In the genomic region with DNA sequence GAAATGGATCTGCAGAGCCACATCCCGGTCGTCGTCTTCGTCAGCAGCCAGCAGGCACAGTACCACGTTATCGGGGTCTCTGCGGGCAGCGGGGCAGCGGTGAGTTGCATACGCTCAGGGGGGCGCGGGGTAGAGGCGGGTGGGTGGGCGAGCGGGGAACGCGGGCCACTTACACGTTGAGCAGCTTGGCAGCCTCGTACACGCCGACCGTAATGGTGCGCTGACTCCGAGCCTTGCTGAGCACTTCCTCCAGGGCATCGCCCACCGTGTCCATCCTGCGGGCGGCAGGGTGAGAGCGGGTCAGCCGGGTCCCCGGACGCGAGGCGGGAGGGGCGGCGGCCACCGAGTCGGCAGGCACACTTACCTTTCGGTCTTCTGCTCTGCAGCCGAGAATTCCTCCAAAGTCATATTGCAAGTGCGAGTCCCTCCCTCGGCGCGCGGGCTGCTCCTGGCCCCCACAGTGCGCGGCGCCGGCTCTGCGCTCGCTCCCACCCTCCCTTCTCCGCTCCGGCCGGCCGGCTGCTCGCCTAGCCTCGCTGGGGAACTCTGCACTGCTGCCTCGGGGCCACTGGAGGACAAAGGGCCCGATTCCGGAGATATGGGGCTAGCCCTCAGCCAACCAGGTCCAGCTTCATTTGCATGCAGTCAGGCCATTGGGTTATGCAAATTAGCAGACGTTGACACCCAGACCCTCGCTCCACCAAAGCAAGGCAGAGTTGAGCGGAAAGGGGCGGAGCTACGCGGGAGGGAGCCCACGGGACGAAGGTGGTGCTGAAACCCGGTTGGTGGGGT, we compare ENCODE assay signal across 8 mouse cellular contexts. TPM values are rescaled to one million over a fixed set of nuclear protein-coding genes. Genes with fewer than 3 reads are reported as not detected.
DNase-seq lines count a peak whose midpoint lies in the region; ATAC-seq lines count a peak whose summit lies in the region.

TSS of gene Gadd45a (minus strand) at position 621 of the 792 bp plus-strand sequence.

- H3K4me2 ChIP-seq in kidney, embryonic 15.5 days = peak within 1 kb of the TSS; percentile 67

- ATAC-seq in erythroblast, adult 5-6 weeks (replicated peaks; ENCODE audit: low FRiP score, poor library complexity, severe bottlenecking) = peak; percentile 81
- peak; percentile 98 for ATAC-seq in kidney, embryonic 15.5 days (replicated peaks; ENCODE audit: low FRiP score)
- ATAC-seq in monocyte, adult 5-6 weeks (replicated peaks; ENCODE audit: insufficient number of reproducible peaks, low FRiP score, low TSS enrichment, poor library complexity, severe bottlenecking) = peak; percentile 97

- under 1% methylated on average over 66 of the region's 69 CpGs for WGBS in heart, embryonic 10.5 days
- under 1% methylated on average over 57 of the region's 69 CpGs for WGBS in kidney, embryonic 15.5 days

- H3K27me3 ChIP-seq in heart, embryonic 10.5 days (ENCODE audit: insufficient read depth, poor library complexity, severe bottlenecking) = peaks cover 4% of the 10 kb centered on the region; the same call in 1 of the 2 replicates
- H3K27me3 ChIP-seq in kidney, embryonic 15.5 days = no peaks in the 10 kb centered on the region

- peak within 1 kb of the TSS; percentile 79 for H3K9ac ChIP-seq in kidney, embryonic 15.5 days

- peak within 1 kb of the TSS; percentile 91 for H3K27ac ChIP-seq in heart, embryonic 10.5 days
- H3K27ac ChIP-seq in kidney, embryonic 15.5 days = peak within 1 kb of the TSS; percentile 95

- peak within 1 kb of the TSS; percentile 84 for H3K4me3 ChIP-seq in heart, embryonic 10.5 days
- peak within 1 kb of the TSS; percentile 72 for H3K4me3 ChIP-seq in kidney, embryonic 15.5 days (replicated peaks)

- peaks cover 9% of the 10 kb centered on the region; the same call in 1 of the 2 replicates for H3K4me1 ChIP-seq in heart, embryonic 10.5 days
- peaks cover 19% of the 10 kb centered on the region for H3K4me1 ChIP-seq in kidney, embryonic 15.5 days

- H3K36me3 ChIP-seq in heart, embryonic 10.5 days = no peaks in the 10 kb centered on the region
- 0 out of 2 replicates have a peak, but pooled peaks cover 3% of the 10 kb centered on the region for H3K36me3 ChIP-seq in kidney, embryonic 15.5 days

- H3K9me3 ChIP-seq in heart, embryonic 10.5 days = no peaks in the 10 kb centered on the region
- no peaks in the 10 kb centered on the region for H3K9me3 ChIP-seq in kidney, embryonic 15.5 days (replicated peaks)

- peak; percentile 89 to 92 for DNase-seq in B cell, adult 2 months
- DNase-seq in brain, adult 2 months (ENCODE audit: low read depth, low spot score) = peak; percentile 99
- DNase-seq in heart, embryonic 10.5 days (ENCODE audit: low spot score) = peak; percentile 99
- DNase-seq in liver = peak; percentile 98
- peak; percentile 95 to 99 for DNase-seq in spleen, postnatal 4 days (ENCODE audit: low spot score in 2 of 2)

RNA-seq across cellular contexts. Expression of gene Gadd45a, which starts in this region (rescaled TPM):
- total RNA-seq in erythroblast, adult 5-6 weeks (2015; ENCODE audit: low replicate concordance) = 401 and 415 TPM in 2 replicates
- total RNA-seq in erythroblast, adult 5-6 weeks (2017; ENCODE audit: low replicate concordance) = 648 and 695 TPM in 2 replicates
- polyA plus RNA-seq in heart, embryonic 10.5 days (2016; fragmentation: Nextera tagmentation; extraction: Ambion mirVana) = 9.0 and 10.9 TPM in 2 replicates
- 32.7 and 41.2 TPM in 2 replicates for polyA plus RNA-seq in kidney, embryonic 15.5 days (2015; fragmentation: Nextera tagmentation; extraction: Ambion mirVana)
- 24.7 to 64.2 TPM (median 57.8 TPM) in 3 replicates for total RNA-seq in monocyte, adult 5-6 weeks (2017)

Comparison
In these comparisons a context has a peak if more than half of its experiments do, and no peak if none do; other contexts are left out.
1. Peak in every context shown above with its lines: DNase-seq, ATAC-seq, H3K4me3 ChIP-seq and H3K27ac ChIP-seq.